Mouse (Mus musculus): Measurements from ENCODE around the gene Stat5b. TPM values are rescaled to one million over a fixed set of nuclear protein-coding genes. Genes with fewer than 3 reads are reported as not detected.

Gene Stat5b
- polyA plus RNA-seq, 1 experiment from 2014 or later = 26.8 TPM

DNA sequence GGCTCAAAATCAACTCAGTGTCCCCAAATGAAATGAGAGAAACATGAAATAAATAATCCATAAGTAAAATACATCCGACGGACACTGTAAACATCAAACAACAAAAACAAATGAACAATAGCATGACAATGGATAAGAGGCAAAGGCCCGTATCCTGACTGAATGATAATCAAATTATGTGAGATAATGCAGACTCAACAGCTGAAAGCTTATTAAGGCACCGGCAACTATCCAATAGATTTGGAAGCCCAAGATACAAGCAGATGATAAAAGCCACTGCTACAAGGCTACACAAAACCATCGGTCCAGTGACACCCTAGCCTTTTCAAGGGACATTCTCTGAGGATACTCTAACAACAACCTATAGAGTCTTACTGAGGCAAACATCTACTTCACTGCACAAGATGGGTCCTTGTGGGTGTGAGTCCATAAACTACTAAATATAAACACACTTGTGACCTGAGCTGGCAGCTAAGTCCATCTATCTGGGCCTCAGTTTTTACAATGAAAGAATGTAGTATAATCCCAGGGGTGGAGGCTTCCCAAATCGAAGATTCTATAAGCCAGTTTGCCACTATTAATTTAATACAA lies 1.6 kb downstream of the Stat5b start:
- Histone ChIP-seq H3K36me3 (no peaks in the 10 kb centered on the region), H3K27me3 (replicated peaks) (no peaks in the 10 kb centered on the region), H3K4me3 (replicated peaks) (peak overlapping the region; percentile 100), H3K4me1 (replicated peaks) (peaks cover 21% of the 10 kb centered on the region), H3K9me3 (no peaks in the 10 kb centered on the region), H3K27ac (no peak overlapping the region), H3K9ac (peak overlapping the region; percentile 99; the same call in 1 of the 2 replicates), H3K4me2 (replicated peaks) (peak overlapping the region; percentile 87)
- WGBS = 62% methylated on average over 6 of the region's 6 CpGs
- ATAC-seq = no peak

DNA sequence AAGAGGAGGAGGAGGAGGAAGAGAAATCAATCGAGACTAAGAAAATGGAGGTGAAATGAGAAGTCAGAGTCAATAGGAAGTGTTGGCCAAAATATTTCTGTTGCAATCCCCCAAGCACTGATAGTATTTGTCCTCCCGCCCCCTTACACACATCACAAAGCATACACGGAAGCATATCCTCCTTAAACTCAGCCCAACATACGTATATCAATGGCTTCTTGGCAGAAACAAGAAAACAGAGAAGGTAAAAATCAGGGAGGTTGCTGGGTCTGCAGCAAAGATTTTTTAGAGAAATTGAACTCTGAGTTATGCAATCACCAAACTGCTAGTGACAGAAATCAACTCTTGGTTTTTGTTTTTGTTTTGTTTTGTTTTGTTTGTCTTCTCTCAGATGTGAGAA lies 2.4 kb downstream of the Stat5b start:
- no peaks in the 10 kb centered on the region for H3K36me3 ChIP-seq
- H3K9me3 ChIP-seq = no peaks in the 10 kb centered on the region
- no peak overlapping the region for H3K27ac ChIP-seq
- H3K4me2 ChIP-seq (replicated peaks) = no peak overlapping the region
- 63% methylated on average over 4 of the region's 4 CpGs for WGBS
- H3K9ac ChIP-seq = no peak overlapping the region
- H3K27me3 ChIP-seq (replicated peaks) = no peaks in the 10 kb centered on the region
- peaks cover 21% of the 10 kb centered on the region for H3K4me1 ChIP-seq (replicated peaks)
- H3K4me3 ChIP-seq (replicated peaks) = no peak overlapping the region
- ATAC-seq = no peak

DNA sequence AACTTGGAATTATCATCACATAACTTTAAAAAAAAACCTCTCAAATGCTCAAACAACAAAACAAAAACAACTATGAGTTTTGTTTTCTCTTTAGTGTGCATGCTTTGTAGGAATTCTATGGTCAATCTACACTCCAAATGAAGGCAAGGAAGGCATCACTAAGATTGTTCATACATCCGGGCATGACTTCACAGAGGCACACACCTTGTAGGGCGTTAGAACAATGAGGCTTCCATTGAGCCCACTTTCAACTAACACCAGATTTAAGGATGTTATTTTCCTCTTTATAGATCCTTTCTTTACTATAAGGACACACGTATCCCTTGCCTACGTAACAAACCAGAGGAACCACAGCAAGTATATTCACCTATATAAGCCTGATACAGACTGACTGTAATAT lies 3.0 kb downstream of the Stat5b start:
- H3K27ac ChIP-seq = no peak overlapping the region
- no peaks in the 10 kb centered on the region for H3K9me3 ChIP-seq
- no peak overlapping the region for H3K9ac ChIP-seq
- H3K4me3 ChIP-seq (replicated peaks) = no peak overlapping the region
- WGBS = 86% methylated on average over 4 of the region's 4 CpGs
- H3K27me3 ChIP-seq (replicated peaks) = no peaks in the 10 kb centered on the region
- H3K36me3 ChIP-seq = no peaks in the 10 kb centered on the region
- peaks cover 21% of the 10 kb centered on the region for H3K4me1 ChIP-seq (replicated peaks)
- H3K4me2 ChIP-seq (replicated peaks) = no peak overlapping the region
- no peak for ATAC-seq

DNA sequence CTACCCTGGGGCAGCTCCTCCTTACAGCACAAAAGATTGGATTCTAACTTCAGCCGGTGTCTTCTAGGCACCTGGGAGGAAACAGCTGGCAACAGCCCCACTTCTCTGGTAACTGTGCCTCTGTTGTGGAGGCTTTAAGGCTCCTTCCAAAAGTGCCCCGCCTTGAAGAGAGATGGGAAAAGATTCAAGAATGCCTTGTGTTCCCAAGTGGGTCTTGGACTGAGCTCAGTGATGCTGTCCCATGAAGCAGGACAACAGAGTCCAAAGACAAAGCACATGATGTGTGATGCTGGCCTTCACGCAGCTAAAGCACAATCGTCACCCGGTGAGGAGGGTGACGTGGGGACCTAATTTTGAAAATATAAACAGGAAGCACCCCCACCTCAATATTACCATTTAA lies 4.7 kb downstream of the Stat5b start:
- Histone ChIP-seq H3K4me2 (replicated peaks) (no peak overlapping the region), H3K27me3 (replicated peaks) (no peaks in the 10 kb centered on the region), H3K9me3 (no peaks in the 10 kb centered on the region), H3K36me3 (no peaks in the 10 kb centered on the region), H3K4me1 (replicated peaks) (peaks cover 19% of the 10 kb centered on the region; the same call in 1 of the 2 replicates), H3K27ac (no peak overlapping the region), H3K4me3 (replicated peaks) (no peak overlapping the region), H3K9ac (no peak overlapping the region)
- ATAC-seq = no peak
- 85% methylated on average over 6 of the region's 6 CpGs for WGBS

DNA sequence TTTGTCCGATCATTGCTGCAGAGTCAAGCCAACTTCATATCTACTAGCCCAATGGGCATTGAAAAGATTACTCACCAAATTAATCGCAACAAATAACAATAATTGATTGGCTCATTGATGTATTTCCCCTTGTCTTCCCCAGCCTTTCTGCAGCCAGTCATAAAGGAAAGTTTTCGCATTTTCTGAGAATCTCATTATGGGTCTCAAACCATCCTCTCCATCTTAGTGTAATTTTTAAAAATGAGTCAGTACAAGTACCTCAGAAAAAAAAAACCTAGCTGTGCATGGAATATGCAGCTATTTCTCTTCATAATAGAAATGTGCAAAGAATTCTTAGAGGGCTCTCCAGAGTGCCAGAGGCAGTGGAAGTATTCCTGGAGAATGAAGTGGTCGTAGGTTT lies 6.4 kb downstream of the Stat5b start:
- Histone ChIP-seq H3K4me3 (replicated peaks) (no peak overlapping the region), H3K9ac (no peak overlapping the region), H3K27ac (no peak overlapping the region), H3K4me2 (replicated peaks) (no peak overlapping the region), H3K36me3 (no peaks in the 10 kb centered on the region), H3K9me3 (no peaks in the 10 kb centered on the region), H3K4me1 (replicated peaks) (peaks cover 13% of the 10 kb centered on the region; the same call in 1 of the 2 replicates), H3K27me3 (replicated peaks) (no peaks in the 10 kb centered on the region)
- ATAC-seq = no peak
- WGBS = 89% methylated on average over 4 of the region's 4 CpGs

DNA sequence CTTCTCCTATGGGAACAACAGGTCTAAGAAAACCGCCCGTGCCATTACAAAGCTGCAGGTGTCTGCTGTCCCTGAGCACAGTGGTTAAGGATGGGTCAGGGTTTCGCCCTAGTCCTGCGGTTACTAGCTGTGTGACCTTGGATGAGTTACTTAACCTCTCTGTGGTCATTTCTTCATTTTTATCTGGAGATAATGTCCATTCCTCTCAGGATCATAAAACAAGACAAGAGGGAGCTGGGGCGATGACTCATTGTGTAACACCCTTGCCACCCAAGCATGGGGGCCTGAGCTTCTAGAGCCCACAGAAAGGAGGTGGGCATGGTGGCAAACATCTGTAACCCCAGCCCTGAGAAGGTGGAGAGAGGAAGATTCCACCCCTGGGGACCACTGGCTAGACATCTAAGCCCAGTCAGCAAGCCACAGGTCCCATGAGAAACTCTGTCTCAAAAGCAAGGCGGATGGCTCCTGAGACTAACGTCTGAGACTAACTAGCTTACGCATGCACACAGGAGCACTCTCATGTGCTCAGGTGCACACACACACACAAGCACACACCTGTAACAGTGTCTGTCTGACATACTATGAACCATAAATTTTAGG lies 7.4 kb downstream of the Stat5b start:
- Histone ChIP-seq H3K4me1 (replicated peaks) (peaks cover 6% of the 10 kb centered on the region; the same call in 1 of the 2 replicates), H3K9ac (no peak overlapping the region), H3K27me3 (replicated peaks) (no peaks in the 10 kb centered on the region), H3K4me2 (replicated peaks) (no peak overlapping the region), H3K4me3 (replicated peaks) (no peak overlapping the region), H3K27ac (no peak overlapping the region), H3K36me3 (no peaks in the 10 kb centered on the region), H3K9me3 (no peaks in the 10 kb centered on the region)
- WGBS = 92% methylated on average over 8 of the region's 8 CpGs
- ATAC-seq = no peak

DNA sequence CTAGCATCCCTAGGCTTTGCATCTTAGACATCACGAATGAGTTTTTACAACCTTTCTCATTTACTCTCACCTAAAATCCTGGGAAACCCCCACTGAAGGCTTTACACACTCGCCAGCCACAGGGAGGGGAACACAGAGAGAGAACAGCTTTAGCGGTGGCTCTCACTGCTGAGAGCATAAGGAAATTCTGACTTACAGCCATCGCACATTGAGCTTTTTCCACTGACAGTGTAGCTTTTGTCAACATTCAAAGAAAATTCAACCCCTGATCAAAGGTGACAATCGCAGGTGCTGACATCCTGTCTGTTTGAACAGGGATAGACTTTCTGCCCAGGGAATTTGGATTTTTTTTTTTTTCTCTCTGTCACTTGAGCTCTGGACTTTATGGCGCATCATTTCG lies 8.5 kb downstream of the Stat5b start:
- Histone ChIP-seq H3K9ac (no peak overlapping the region), H3K9me3 (no peaks in the 10 kb centered on the region), H3K4me1 (replicated peaks) (peaks cover 6% of the 10 kb centered on the region; the same call in 1 of the 2 replicates), H3K4me3 (replicated peaks) (no peak overlapping the region), H3K27ac (no peak overlapping the region), H3K36me3 (no peaks in the 10 kb centered on the region), H3K4me2 (replicated peaks) (no peak overlapping the region), H3K27me3 (replicated peaks) (no peaks in the 10 kb centered on the region)
- 64% methylated on average over 7 of the region's 7 CpGs for WGBS
- no peak for ATAC-seq

DNA sequence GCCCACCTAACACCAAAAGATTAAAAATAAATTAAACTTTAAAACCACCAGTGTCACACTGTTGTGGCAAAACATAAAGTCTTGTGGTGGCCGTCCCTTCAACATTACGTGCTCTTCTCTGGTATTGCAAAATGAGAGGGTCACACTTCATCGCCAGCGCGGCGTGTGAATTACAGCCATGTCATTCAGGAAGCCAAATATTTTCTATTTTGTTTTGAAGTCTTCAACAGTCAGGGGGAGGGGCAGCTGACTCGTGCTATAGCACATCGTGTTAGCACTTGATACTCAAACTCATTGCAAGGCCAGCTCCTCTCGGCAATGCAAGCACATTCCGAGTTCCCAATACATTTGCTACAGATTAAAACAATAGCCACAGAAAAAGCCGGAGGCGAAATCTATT lies 9.7 kb downstream of the Stat5b start:
- no peak overlapping the region for H3K9ac ChIP-seq
- WGBS = 67% methylated on average over 12 of the region's 12 CpGs
- no peak overlapping the region for H3K4me2 ChIP-seq (replicated peaks)
- no peak overlapping the region for H3K27ac ChIP-seq
- ATAC-seq = no peak
- peaks cover 6% of the 10 kb centered on the region; the same call in 1 of the 2 replicates for H3K4me1 ChIP-seq (replicated peaks)
- no peaks in the 10 kb centered on the region for H3K9me3 ChIP-seq
- H3K27me3 ChIP-seq (replicated peaks) = no peaks in the 10 kb centered on the region
- H3K36me3 ChIP-seq = no peaks in the 10 kb centered on the region
- H3K4me3 ChIP-seq (replicated peaks) = no peak overlapping the region

DNA sequence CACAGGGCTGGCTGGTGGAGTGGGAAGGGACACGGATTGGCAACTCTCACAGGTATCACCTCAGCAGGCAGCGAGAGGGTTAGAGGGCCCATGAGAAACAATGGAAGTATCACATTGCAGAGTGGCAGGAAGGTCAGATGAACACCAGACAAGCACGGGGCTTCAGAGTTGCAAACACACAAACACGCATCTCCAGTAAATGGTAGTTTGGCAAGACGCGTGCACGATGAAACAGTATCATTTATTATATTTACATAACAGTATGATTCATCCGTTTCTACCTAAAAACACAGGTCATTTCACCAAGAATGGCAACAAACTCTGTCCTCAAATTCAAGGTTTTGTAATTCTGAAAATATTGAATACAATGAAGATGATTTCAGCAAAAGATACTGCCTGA lies 11.0 kb downstream of the Stat5b start:
- WGBS = 63% methylated on average over 8 of the region's 8 CpGs
- no peak overlapping the region for H3K27ac ChIP-seq
- no peak for ATAC-seq
- no peaks in the 10 kb centered on the region for H3K36me3 ChIP-seq
- H3K4me1 ChIP-seq (replicated peaks) = peaks cover 6% of the 10 kb centered on the region; the same call in 1 of the 2 replicates
- H3K4me3 ChIP-seq (replicated peaks) = no peak overlapping the region
- H3K4me2 ChIP-seq (replicated peaks) = no peak overlapping the region
- H3K9ac ChIP-seq = no peak overlapping the region
- no peaks in the 10 kb centered on the region for H3K27me3 ChIP-seq (replicated peaks)
- H3K9me3 ChIP-seq = no peaks in the 10 kb centered on the region

DNA sequence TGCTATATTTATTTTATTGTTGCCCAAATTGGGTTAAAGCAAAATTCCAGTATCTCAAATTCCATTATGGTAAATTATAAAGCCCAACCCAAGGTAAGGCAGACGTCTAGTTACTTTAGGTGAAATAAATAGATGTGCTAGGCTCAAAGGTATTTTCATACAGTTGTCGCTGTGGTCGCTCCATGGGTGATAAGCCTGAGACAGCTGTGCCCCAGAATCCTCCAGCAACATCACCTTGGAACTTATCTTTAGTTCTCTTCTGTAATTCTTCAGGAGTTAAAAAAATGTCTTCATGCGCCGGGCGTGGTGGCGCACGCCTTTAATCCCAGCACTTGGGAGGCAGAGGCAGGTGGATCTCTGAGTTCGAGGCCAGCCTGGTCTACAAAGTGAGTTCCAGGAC lies 11.6 kb downstream of the Stat5b start:
- Histone ChIP-seq H3K27ac (no peak overlapping the region), H3K4me3 (replicated peaks) (no peak overlapping the region), H3K4me2 (replicated peaks) (no peak overlapping the region), H3K4me1 (replicated peaks) (peaks cover 6% of the 10 kb centered on the region; the same call in 1 of the 2 replicates), H3K36me3 (no peaks in the 10 kb centered on the region), H3K9me3 (no peaks in the 10 kb centered on the region), H3K27me3 (replicated peaks) (no peaks in the 10 kb centered on the region), H3K9ac (no peak overlapping the region)
- no peak for ATAC-seq
- WGBS = 93% methylated on average over 9 of the region's 9 CpGs

DNA sequence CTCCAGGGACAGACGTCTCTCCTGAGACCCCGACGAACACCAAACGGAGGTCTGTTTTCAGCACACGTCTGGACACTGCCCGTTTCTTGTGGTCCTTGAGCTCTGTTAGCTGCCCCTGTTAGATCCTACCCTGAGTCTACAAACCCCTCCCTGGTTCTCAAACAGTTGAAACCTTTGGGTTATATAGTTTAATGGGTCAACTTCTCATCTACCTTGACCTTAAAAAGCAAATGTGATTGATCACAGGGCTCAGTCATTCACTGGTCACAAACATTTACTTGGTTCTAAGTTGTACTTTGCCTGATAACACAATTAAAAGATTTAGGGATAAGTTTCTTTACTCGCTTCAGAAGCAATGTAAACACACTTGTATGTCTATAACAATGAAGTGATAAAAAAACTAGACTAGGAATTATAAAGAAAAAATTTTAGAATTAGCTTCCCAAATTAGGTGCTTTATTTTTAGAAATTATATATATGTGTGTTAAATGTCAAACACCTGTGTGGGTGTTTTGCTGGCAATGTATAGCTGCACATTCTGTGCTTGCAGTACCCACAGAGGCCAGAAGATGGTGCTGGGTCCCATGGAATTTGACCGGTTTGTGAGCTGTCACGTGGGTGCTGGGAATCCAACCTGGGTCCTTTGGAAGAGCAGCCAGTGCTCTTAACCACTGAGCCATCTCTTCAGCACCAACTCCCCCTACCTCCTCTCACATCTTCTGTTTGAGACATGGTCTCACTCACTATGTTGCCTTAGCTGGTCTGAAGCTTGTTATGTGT lies 13.4 kb downstream of the Stat5b start:
- WGBS = 71% methylated on average over 9 of the region's 9 CpGs
- Histone ChIP-seq H3K4me1 (replicated peaks) (peaks cover 10% of the 10 kb centered on the region; the same call in 1 of the 2 replicates), H3K36me3 (no peaks in the 10 kb centered on the region), H3K9me3 (no peaks in the 10 kb centered on the region), H3K27me3 (replicated peaks) (no peaks in the 10 kb centered on the region), H3K27ac (no peak overlapping the region), H3K4me3 (replicated peaks) (no peak overlapping the region), H3K4me2 (replicated peaks) (no peak overlapping the region), H3K9ac (no peak overlapping the region)
- ATAC-seq = no peak

DNA sequence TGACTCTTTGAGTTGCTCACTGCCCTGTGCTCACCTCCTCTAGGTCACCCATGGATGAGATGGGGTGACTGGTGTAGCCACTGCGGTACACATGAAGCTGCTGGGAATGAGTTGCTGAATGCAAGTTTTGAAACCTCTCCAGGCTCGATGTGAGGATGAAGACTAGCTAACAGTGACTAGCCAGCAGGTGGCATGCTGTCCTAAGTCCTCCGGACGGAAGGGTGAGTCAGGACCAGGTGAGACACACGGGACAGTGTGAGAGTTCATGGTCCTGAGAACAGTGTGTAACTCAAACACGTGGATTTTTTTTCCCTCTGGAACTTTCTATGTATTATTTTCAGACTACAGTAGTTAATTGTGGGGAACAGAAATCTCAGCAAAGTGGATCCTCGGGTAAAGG lies 17.1 kb downstream of the Stat5b start:
- 49% methylated on average over 7 of the region's 7 CpGs for WGBS
- peak; percentile 72 for ATAC-seq

More for the DNA sequence above, 17.1 kb downstream of the Stat5b start:
- Histone ChIP-seq H3K9ac (no peak overlapping the region), H3K9me3 (no peaks in the 10 kb centered on the region), H3K27ac (no peak overlapping the region), H3K4me3 (replicated peaks) (no peak overlapping the region), H3K4me1 (replicated peaks) (0 out of 2 replicates have a peak, but pooled peaks cover 5% of the 10 kb centered on the region), H3K27me3 (replicated peaks) (no peaks in the 10 kb centered on the region), H3K4me2 (replicated peaks) (no peak overlapping the region), H3K36me3 (no peaks in the 10 kb centered on the region)

All from intestine, embryonic 15.5 days (tissue).